Mouse (Mus musculus) embryonic facial prominence, embryonic 11.5 days (tissue): Measurements from ENCODE around the gene Prkch. TPM values are rescaled to one million over a fixed set of nuclear protein-coding genes. Genes with fewer than 3 reads are reported as not detected.

Experiments used
- ATAC-seq: fragments of 200-750 bp; cut with Nextera tagmentation; replicated peaks from 2 replicates; pipeline ENCODE4 v1.8.0; 2017; ENCODE audit warnings: low read depth; ENCODE audit not compliant: insufficient number of reproducible peaks, low FRiP score, low TSS enrichment
- DNase-seq: peaks from one replicate; pipeline ENCODE4 v3.0.0-alpha.2; 2015; ENCODE audit warnings: low spot score
- H3K27ac ChIP-seq: fragments of 300-500 bp; sonication (generic); replicated peaks from 2 replicates; pipeline ENCODE4 v1.5.1; 2014; ENCODE audit warnings: mild to moderate bottlenecking, low read depth, low read length, control low read depth
- H3K27me3 ChIP-seq: fragments of 300-500 bp; sonication (generic); 2 replicates; pipeline ENCODE4 v1.6.1; 2014; ENCODE audit warnings: mild to moderate bottlenecking, low read length, moderate library complexity, mixed read lengths; ENCODE audit not compliant: control insufficient read depth, insufficient read depth
- H3K36me3 ChIP-seq: fragments of 300-500 bp; sonication (generic); replicated peaks from 2 replicates; pipeline ENCODE4 v1.6.1; 2014; ENCODE audit warnings: low read depth, mild to moderate bottlenecking, low read length, moderate library complexity, mixed read lengths; ENCODE audit not compliant: control insufficient read depth, insufficient read depth
- H3K4me1 ChIP-seq: fragments of 300-500 bp; sonication (generic); 2 replicates; pipeline ENCODE4 v1.6.1; 2014; ENCODE audit warnings: low read length, mixed read lengths; ENCODE audit not compliant: control insufficient read depth, insufficient read depth
- H3K4me2 ChIP-seq: fragments of 300-500 bp; sonication (generic); 2 replicates; pipeline ENCODE4 v1.6.1; 2014; ENCODE audit warnings: low read depth, mild to moderate bottlenecking, control low read depth, low read length, moderate library complexity
- H3K4me3 ChIP-seq: fragments of 300-500 bp; sonication (generic); 2 replicates; pipeline ENCODE4 v1.5.1; 2014; ENCODE audit warnings: low read depth, low read length, control low read depth
- H3K9ac ChIP-seq: fragments of 300-500 bp; sonication (generic); replicated peaks from 2 replicates; pipeline ENCODE4 v1.6.1; 2014; ENCODE audit warnings: mild to moderate bottlenecking, control low read depth, low read length
- H3K9me3 ChIP-seq: fragments of 300-500 bp; sonication (generic); replicated peaks from 2 replicates; pipeline ENCODE4 v1.6.1; 2016; ENCODE audit warnings: mild to moderate bottlenecking, low read length, inconsistent platforms, mixed read lengths; ENCODE audit not compliant: control insufficient read depth
- WGBS: fragments of 180-500 bp; shearing (Covaris S2); extraction: QIAGEN DNeasy Blood & Tissue Kit; methylation state at CpG from one replicate; pipeline ENCODE4 v1.1.7; 2014; 5-methylcytosine and 5-hydroxymethylcytosine counted together
- polyA plus RNA-seq: library from polyadenylated mRNA; unstranded; fragments of >200 nt; fragmentation: Nextera tagmentation; extraction: Ambion mirVana; gene quantifications from 2 replicates; pipeline ENCODE4 v1.2.1, GENCODE M21; 2014

Gene Prkch
- polyA plus RNA-seq, 1 experiment from 2014 or later, result 11.6 TPM

DNA sequence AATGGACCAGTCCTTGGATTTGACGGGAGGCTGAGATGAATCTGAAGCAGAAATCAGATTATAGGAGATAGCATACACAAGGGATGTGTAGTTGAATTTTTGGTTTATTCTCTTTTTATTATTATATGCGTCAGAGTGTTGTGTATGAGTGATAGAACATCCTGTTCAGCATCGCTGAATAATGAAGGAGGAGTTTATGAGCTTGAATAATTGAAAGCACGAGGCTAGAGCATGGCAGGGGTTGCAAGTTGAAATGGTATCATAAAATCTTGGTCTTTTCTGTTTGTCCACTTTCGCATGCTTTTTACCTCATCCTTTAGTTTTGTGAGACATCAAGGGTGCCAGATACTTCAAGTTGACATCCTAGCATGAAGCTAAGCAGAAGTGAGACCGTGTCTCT lies 60.6 kb downstream of the Prkch start:
- DNase-seq (no peak), ATAC-seq (no peak)
- Histone ChIP-seq H3K4me3 (no peak overlapping the region), H3K36me3 (no peaks in the 10 kb centered on the region), H3K4me1 (no peaks in the 10 kb centered on the region), H3K4me2 (no peak overlapping the region), H3K27me3 (no peaks in the 10 kb centered on the region), H3K27ac (no peak overlapping the region), H3K9me3 (no peaks in the 10 kb centered on the region), H3K9ac (no peak overlapping the region)
- 88% methylated on average over 6 of the region's 6 CpGs for WGBS

DNA sequence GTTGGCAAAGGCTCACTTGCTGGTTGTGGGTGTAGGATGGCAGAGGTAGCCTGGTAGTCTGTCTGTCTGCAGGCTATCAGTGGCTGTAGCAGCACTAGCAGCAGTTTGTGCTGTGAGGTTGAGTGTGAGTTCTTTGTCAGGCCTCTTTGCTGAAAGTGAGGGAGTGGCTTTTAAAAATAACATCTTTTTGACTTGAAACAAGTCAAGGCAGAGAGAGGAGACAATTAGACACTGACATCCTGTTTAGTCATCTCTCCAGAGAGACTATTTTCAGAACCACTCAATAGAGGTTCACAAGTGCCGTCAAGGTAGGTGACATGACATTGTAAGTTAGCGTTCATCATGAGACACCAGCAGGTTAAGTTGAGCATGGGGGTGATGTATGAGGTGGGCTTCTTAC lies 63.1 kb downstream of the Prkch start:
- DNase-seq (no peak), ATAC-seq (no peak)
- 85% methylated on average over 2 of the region's 2 CpGs for WGBS
- Histone ChIP-seq H3K36me3 (no peaks in the 10 kb centered on the region), H3K9ac (no peak overlapping the region), H3K4me1 (no peaks in the 10 kb centered on the region), H3K27me3 (no peaks in the 10 kb centered on the region), H3K4me2 (no peak overlapping the region), H3K4me3 (no peak overlapping the region), H3K9me3 (no peaks in the 10 kb centered on the region), H3K27ac (no peak overlapping the region)

- H3K36me3 ChIP-seq, result no peaks in the 10 kb centered on the region
- no peak overlapping the region for H3K4me2 ChIP-seq
- H3K4me1 ChIP-seq, result no peaks in the 10 kb centered on the region
- no peak overlapping the region for H3K4me3 ChIP-seq
- H3K27me3 ChIP-seq, result no peaks in the 10 kb centered on the region
- no peak overlapping the region for H3K27ac ChIP-seq
- H3K9ac ChIP-seq, result no peak overlapping the region
- no peak for ATAC-seq
- no peaks in the 10 kb centered on the region for H3K9me3 ChIP-seq
- DNase-seq, result no peak
- WGBS, result 79% methylated on average over 18 of the region's 18 CpGs
Measured at GRCm38 (mm10) chr12:73656568-73657204, 72.1 kb downstream of the Prkch start.

GRCm38 (mm10) chr12:73663421-73663820 lies 78.8 kb downstream of the Prkch start:
- Histone ChIP-seq H3K4me2 (no peak overlapping the region), H3K4me3 (no peak overlapping the region), H3K4me1 (no peaks in the 10 kb centered on the region), H3K27me3 (no peaks in the 10 kb centered on the region), H3K27ac (no peak overlapping the region), H3K9me3 (no peaks in the 10 kb centered on the region), H3K9ac (no peak overlapping the region), H3K36me3 (no peaks in the 10 kb centered on the region)
- ATAC-seq (0 out of 2 replicates have a peak, but pooled peaks have one; percentile 44), DNase-seq (no peak)
- WGBS, result 71% methylated on average over 3 of the region's 3 CpGs

DNA sequence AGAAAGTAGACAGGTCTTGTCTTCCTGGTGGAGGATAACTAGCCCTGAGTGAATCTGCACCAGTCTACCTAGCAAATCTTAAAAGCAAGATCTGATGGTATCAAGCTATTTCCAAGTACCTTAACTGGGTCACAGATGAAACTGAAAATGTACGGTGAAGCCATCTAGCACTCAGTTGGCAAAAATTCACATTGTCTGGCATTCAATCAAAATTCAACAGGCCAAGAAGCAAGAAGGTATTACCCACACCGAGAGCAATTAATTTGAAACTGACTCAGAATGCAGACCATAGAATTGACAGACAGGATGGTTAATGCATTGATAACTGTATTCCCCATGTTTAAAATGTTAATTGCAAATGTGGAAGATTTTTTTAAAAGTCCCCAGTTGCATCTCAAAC lies 82.1 kb downstream of the Prkch start:
- no peaks in the 10 kb centered on the region for H3K9me3 ChIP-seq
- H3K4me1 ChIP-seq, result no peaks in the 10 kb centered on the region
- H3K9ac ChIP-seq, result no peak overlapping the region
- DNase-seq, result no peak
- 86% methylated on average over 2 of the region's 2 CpGs for WGBS
- H3K27me3 ChIP-seq, result no peaks in the 10 kb centered on the region
- H3K4me3 ChIP-seq, result no peak overlapping the region
- no peaks in the 10 kb centered on the region for H3K36me3 ChIP-seq
- no peak for ATAC-seq
- H3K27ac ChIP-seq, result no peak overlapping the region
- H3K4me2 ChIP-seq, result no peak overlapping the region

DNA sequence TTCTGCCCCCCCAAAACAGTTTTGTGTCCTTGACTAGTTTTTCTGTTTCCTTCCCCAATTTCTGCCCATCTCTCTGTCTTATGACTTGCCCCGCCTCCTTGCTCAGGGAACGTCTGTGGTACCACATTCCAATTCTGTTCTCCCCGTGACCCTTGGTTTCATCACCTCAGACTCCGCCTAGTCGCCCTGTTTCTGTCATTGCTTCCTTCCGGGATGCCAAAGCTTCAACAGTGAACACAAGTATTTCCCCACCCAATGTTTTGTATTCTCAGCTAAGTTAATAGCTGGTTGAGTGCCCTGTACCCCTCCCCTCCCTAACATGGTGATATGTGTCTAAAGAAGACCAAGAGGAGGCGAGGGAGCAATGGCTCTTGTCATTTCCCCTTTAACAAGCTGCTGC lies 83.0 kb downstream of the Prkch start:
- no peaks in the 10 kb centered on the region for H3K9me3 ChIP-seq
- no peaks in the 10 kb centered on the region for H3K4me1 ChIP-seq
- H3K36me3 ChIP-seq, result no peaks in the 10 kb centered on the region
- ATAC-seq (no peak), DNase-seq (no peak)
- WGBS, result 75% methylated on average over 7 of the region's 7 CpGs
- H3K4me3 ChIP-seq, result no peak overlapping the region
- H3K9ac ChIP-seq, result no peak overlapping the region
- no peak overlapping the region for H3K4me2 ChIP-seq
- H3K27ac ChIP-seq, result no peak overlapping the region
- no peaks in the 10 kb centered on the region for H3K27me3 ChIP-seq

- Histone ChIP-seq H3K9ac (no peak overlapping the region), H3K4me3 (no peak overlapping the region), H3K9me3 (no peaks in the 10 kb centered on the region), H3K27ac (no peak overlapping the region), H3K36me3 (no peaks in the 10 kb centered on the region), H3K27me3 (no peaks in the 10 kb centered on the region), H3K4me2 (no peak overlapping the region), H3K4me1 (peaks cover 4% of the 10 kb centered on the region; the same call in 1 of the 2 replicates)
- ATAC-seq (no peak), DNase-seq (no peak)
- WGBS, result 81% methylated on average over 6 of the region's 6 CpGs
Measured at GRCm38 (mm10) chr12:73670739-73671138, 86.1 kb downstream of the Prkch start.

DNA sequence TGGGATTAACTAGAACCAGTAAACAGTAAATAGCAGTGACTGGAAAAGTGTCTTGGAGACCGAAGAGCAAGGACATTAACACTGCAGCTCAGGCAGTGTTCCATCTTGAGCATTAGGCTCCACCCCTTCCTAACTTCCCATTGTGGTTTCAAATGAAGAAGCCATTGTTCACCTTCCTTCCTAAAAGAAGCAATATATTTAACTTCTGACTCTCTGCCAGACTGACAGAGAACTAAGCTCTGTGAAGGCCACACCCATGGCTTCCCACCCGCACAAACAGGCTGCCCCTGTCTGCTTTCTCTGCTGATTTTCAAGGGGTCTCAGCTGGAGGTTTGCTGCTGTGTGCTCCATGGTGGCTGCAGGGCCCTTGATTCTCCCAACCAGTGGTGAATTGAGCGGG lies 86.9 kb downstream of the Prkch start:
- no peak overlapping the region for H3K4me2 ChIP-seq
- 38% methylated on average over 3 of the region's 3 CpGs for WGBS
- H3K36me3 ChIP-seq, result no peaks in the 10 kb centered on the region
- no peaks in the 10 kb centered on the region for H3K9me3 ChIP-seq
- ATAC-seq (no peak), DNase-seq (no peak)
- peaks cover 4% of the 10 kb centered on the region; the same call in 1 of the 2 replicates for H3K4me1 ChIP-seq
- H3K4me3 ChIP-seq, result no peak overlapping the region
- H3K27ac ChIP-seq, result no peak overlapping the region
- no peaks in the 10 kb centered on the region for H3K27me3 ChIP-seq
- H3K9ac ChIP-seq, result no peak overlapping the region
